Mouse (Mus musculus) liver, adult 2 months (tissue): ENCODE data around the gene Hnrnpul1. TPM values are rescaled to one million over a fixed set of nuclear protein-coding genes. Genes with fewer than 3 reads are reported as not detected.
A peak's percentile ranks its signal among the peaks of the same experiment; 100 is the strongest.

ENCODE experiments used
- DNase-seq: peaks from one replicate; pipeline ENCODE4 v3.0.0-alpha.2; 2011; ENCODE audit warnings: low read depth, low spot score; ENCODE audit errors: extremely low read depth
- H3K27ac ChIP-seq: fragments of 200-500 bp; replicated peaks from 2 replicates; pipeline ENCODE4 v1.5.1; 2012; ENCODE audit warnings: low read depth, mild to moderate bottlenecking, control low read depth, inconsistent platforms, low read length; ENCODE audit not compliant: insufficient read depth
- H3K27me3 ChIP-seq: fragments of 200-500 bp; 2 replicates; pipeline ENCODE4 v1.6.1; 2012; ENCODE audit warnings: mild to moderate bottlenecking, moderate library complexity, low read length, inconsistent platforms; ENCODE audit not compliant: control insufficient read depth, insufficient read depth
- H3K36me3 ChIP-seq: fragments of 200-500 bp; 2 replicates; pipeline ENCODE4 v1.6.1; 2012; ENCODE audit warnings: low read length, inconsistent platforms; ENCODE audit not compliant: control insufficient read depth, insufficient read depth
- H3K4me1 ChIP-seq: fragments of 200-500 bp; 2 replicates; pipeline ENCODE4 v1.6.1; 2011; ENCODE audit warnings: low read length; ENCODE audit not compliant: control insufficient read depth, insufficient read depth
- H3K4me3 ChIP-seq: fragments of 200-500 bp; 2 replicates; pipeline ENCODE4 v1.5.1; 2011; ENCODE audit warnings: low read depth, mild to moderate bottlenecking, control low read depth, low read length, moderate library complexity; ENCODE audit not compliant: insufficient read depth
- H3K79me2 ChIP-seq: fragments of 200-500 bp; 2 replicates; pipeline ENCODE4 v1.6.1; 2012; ENCODE audit warnings: inconsistent platforms, mild to moderate bottlenecking, low read length, moderate library complexity; ENCODE audit not compliant: control insufficient read depth, insufficient read depth
- H3K9ac ChIP-seq: fragments of 200-500 bp; 2 replicates; pipeline ENCODE4 v1.6.1; 2012; ENCODE audit warnings: low read depth, mild to moderate bottlenecking, control low read depth, inconsistent platforms, low read length
- CTCF ChIP-seq: fragments of 200-500 bp; IDR thresholded peaks from 2 replicates; pipeline ENCODE4 v1.5.1; 2011; ENCODE audit warnings: low read depth, low read length, control low read depth
- POLR2A ChIP-seq: fragments of 200-500 bp; IDR thresholded peaks from 2 replicates; pipeline ENCODE4 v1.6.1; 2011; ENCODE audit warnings: low read length, control low read depth; ENCODE audit not compliant: insufficient read depth; ENCODE audit errors: extremely low read depth
- WGBS: fragments of 180-500 bp; shearing (Covaris S2); methylation state at CpG from one replicate; pipeline ENCODE4 v1.1.7; 2018; 5-methylcytosine and 5-hydroxymethylcytosine counted together
- polyA plus RNA-seq: library from polyadenylated mRNA; depleted of rRNA; stranded (reverse); fragments of >200 nt; gene quantifications from 2 replicates; pipeline ENCODE4 v1.2.3, GENCODE M21; 2012
- total RNA-seq: library from RNA; depleted of rRNA; stranded (reverse); fragments of >200 nt; gene quantifications from 2 replicates; pipeline ENCODE4 v1.2.3, GENCODE M21; 2014

The Hnrnpul1 gene
- total and polyA plus RNA-seq, 2 experiments: 21.7 to 30.0 TPM

DNA sequence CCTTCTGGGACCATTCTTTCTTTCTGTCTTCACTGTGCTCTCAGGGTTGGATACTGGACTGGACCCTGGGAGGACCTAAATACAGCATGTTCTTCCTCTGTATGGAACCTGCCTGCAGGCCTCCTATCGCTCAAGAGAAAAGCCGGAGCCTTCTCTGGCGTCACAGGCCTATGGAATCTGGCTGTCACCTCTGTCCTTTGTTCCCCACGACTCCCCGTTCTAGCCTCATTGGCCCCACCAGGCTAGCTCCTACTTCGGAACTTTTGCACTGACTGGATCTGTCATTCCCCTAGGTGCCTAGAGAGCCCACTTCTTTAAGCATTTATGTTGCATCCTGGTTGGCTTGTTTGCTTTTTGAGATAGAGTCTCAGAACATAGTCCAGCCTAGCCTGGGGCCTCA, 69.9 kb downstream of the Hnrnpul1 start:
- no peak for DNase-seq
- H3K27me3 ChIP-seq: peaks cover 6% of the 10 kb centered on the region; the same call in 1 of the 2 replicates
- no peak overlapping the region for H3K4me3 ChIP-seq
- H3K9ac ChIP-seq: no peak overlapping the region
- H3K79me2 ChIP-seq: no peaks in the 10 kb centered on the region
- WGBS: 93% methylated on average over 6 of the region's 6 CpGs
- no peak overlapping the region for H3K27ac ChIP-seq
- TF ChIP-seq CTCF (no peak), POLR2A (no peak)
- H3K4me1 ChIP-seq: peaks cover 5% of the 10 kb centered on the region; the same call in 1 of the 2 replicates
- no peaks in the 10 kb centered on the region for H3K36me3 ChIP-seq

DNA sequence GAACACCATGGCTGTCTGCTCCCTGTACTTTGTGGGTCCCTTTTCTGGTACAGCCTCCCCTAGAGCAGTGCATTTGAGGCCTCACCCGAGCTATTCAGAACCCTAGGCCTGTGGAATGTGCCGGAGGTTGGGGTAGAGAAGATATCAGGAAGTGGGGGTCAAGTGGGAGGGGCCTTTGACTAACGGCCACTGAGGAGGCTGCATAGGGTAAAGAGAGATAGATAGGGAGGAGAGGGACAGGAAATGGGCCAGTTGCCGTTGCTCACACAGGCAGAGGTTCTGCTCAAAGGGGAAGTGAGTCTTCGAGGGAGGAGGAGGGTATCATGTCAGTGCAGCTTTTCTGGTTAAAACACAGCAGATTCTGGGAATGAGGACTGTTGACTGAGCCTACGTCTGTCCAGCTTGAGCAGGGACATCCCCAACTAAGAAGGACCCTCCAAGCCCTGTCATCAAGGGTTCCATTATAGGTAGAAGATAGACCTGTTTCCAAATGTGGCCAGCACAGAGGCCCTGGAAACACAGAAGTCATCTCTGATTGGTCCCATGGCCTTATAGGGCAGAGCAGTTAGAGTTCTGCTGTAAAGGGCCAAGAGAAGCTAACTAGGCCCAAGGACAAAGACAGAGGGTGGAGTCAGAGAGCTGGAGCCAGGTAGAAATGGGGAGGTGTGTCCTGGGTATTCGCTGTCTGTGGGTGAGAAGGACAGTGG, 70.9 kb downstream of the Hnrnpul1 start:
- DNase-seq: peak; percentile 35
- WGBS: 78% methylated on average over 7 of the region's 7 CpGs
- Histone ChIP-seq H3K36me3 (no peaks in the 10 kb centered on the region), H3K9ac (peak overlapping the region; percentile 1; the same call in 1 of the 2 replicates), H3K79me2 (no peaks in the 10 kb centered on the region), H3K27me3 (peaks cover 6% of the 10 kb centered on the region; the same call in 1 of the 2 replicates), H3K4me1 (peaks cover 5% of the 10 kb centered on the region; the same call in 1 of the 2 replicates), H3K4me3 (no peak overlapping the region), H3K27ac (peak overlapping the region; percentile 47; the same call in 1 of the 2 replicates)
- TF ChIP-seq POLR2A (no peak), CTCF (no peak)

DNA sequence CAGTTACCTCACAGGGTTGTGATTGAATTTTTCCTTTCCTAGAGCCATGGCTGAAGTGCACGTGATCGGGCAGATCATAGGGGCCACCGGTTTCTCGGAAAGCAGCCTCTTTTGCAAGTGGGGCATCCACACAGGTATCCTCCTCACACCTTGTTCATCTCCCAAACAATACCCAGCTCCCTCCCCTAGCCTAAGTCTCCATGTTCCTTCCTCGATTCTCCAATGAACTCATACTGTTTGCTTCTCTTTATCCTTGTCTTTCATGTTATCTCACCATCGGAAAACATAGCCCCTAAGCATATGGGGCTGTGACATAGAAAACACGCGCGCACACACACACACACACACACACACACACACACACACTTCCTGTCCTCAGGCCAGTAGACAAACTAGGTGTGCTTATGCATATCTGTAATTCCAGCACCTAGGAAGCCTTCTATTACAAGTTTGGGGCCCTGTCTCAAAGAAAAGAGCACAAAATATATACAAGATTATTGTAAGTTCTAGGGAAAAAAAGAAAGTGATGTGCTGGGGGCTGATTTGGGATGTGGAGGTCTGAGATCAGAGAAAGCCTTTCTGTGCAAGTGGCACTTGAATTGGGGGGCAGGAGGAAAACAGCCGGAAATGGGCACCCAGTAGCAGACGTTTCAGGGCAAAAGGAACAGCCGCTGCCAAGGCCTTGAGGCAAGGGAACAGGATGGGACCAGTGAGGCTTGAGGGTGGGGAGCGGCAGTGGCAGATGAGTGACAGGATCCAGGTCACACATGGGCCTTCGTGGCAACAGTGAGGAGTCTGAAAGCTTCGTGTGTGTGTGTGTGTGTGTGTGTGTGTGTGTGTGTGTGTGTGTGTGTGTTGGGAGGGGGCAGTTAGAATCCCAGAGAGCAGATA, 73.0 kb downstream of the Hnrnpul1 start:
- WGBS: 67% methylated on average over 15 of the region's 15 CpGs
- Histone ChIP-seq H3K27ac (no peak overlapping the region), H3K36me3 (no peaks in the 10 kb centered on the region), H3K9ac (no peak overlapping the region), H3K4me3 (no peak overlapping the region), H3K4me1 (peaks cover 5% of the 10 kb centered on the region; the same call in 1 of the 2 replicates), H3K79me2 (no peaks in the 10 kb centered on the region), H3K27me3 (no peaks in the 10 kb centered on the region)
- no peak for DNase-seq
- TF ChIP-seq CTCF (no peak), POLR2A (no peak)

GRCm38 (mm10) chr7:25680514-25681258, 73.9 kb downstream of the Hnrnpul1 start, which contains the start of gene B9d2:
Gene B9d2 (plus strand): TSS chr7:25680780.
- DNase-seq: peak; percentile 81
- under 1% methylated on average over 46 of the region's 46 CpGs for WGBS

GRCm38 (mm10) chr7:25679971-25680370, 74.6 kb downstream of the Hnrnpul1 start:
- Histone ChIP-seq H3K27me3 (peaks cover 1% of the 10 kb centered on the region; the same call in 1 of the 2 replicates), H3K4me3 (no peak overlapping the region), H3K9ac (no peak overlapping the region), H3K79me2 (no peaks in the 10 kb centered on the region), H3K27ac (no peak overlapping the region), H3K4me1 (peaks cover 6% of the 10 kb centered on the region), H3K36me3 (no peaks in the 10 kb centered on the region)
- TF ChIP-seq POLR2A (no peak), CTCF (peak; percentile 50)
- 6% methylated on average over 6 of the region's 6 CpGs for WGBS
- peak; percentile 45 for DNase-seq

More at GRCm38 (mm10) chr7:25680514-25681258, 73.9 kb downstream of the Hnrnpul1 start, which contains the start of gene B9d2:
- Histone ChIP-seq H3K79me2 (no peaks in the 10 kb centered on the region), H3K9ac (peak within 1 kb of the TSS; percentile 80), H3K4me1 (peaks cover 6% of the 10 kb centered on the region), H3K27me3 (no peaks in the 10 kb centered on the region), H3K36me3 (no peaks in the 10 kb centered on the region), H3K27ac (peak within 1 kb of the TSS; percentile 91), H3K4me3 (peak within 1 kb of the TSS; percentile 81)
- TF ChIP-seq CTCF (no peak), POLR2A (0 out of 2 replicates have a peak, but pooled peaks have one; percentile 29)
